Mouse (Mus musculus) neural tube, embryonic 12.5 days (tissue): ENCODE measurements around the gene Bid. TPM values are rescaled to one million over a fixed set of nuclear protein-coding genes. Genes with fewer than 3 reads are reported as not detected.
A peak's percentile ranks its signal among the peaks of the same experiment; 100 is the strongest.

ENCODE experiments used
- ATAC-seq: fragments of 200-750 bp; cut with Nextera tagmentation; 2 replicates; pipeline ENCODE4 v1.8.0; 2017; ENCODE audit warnings: low read depth, mild to moderate bottlenecking, moderate TSS enrichment, moderate library complexity; ENCODE audit not compliant: low FRiP score
- H3K27ac ChIP-seq: fragments of 300-500 bp; sonication (generic); 2 replicates; pipeline ENCODE4 v1.5.1; 2016
- H3K27me3 ChIP-seq: fragments of 300-500 bp; sonication (generic); replicated peaks from 2 replicates; pipeline ENCODE4 v1.6.1; 2016; ENCODE audit warnings: mild to moderate bottlenecking
- H3K36me3 ChIP-seq: fragments of 300-500 bp; sonication (generic); 2 replicates; pipeline ENCODE4 v1.6.1; 2016; ENCODE audit warnings: mild to moderate bottlenecking
- H3K4me1 ChIP-seq: fragments of 300-500 bp; sonication (generic); 2 replicates; pipeline ENCODE4 v1.6.1; 2016
- H3K4me2 ChIP-seq: fragments of 300-500 bp; sonication (generic); replicated peaks from 2 replicates; pipeline ENCODE4 v1.6.1; 2016; ENCODE audit warnings: mild to moderate bottlenecking
- H3K4me3 ChIP-seq: fragments of 300-500 bp; sonication (generic); 2 replicates; pipeline ENCODE4 v1.5.1; 2016
- H3K9ac ChIP-seq: fragments of 300-500 bp; sonication (generic); 2 replicates; pipeline ENCODE4 v1.6.1; 2016; ENCODE audit warnings: mild to moderate bottlenecking
- H3K9me3 ChIP-seq: fragments of 300-500 bp; sonication (generic); 2 replicates; pipeline ENCODE4 v1.6.1; 2016; ENCODE audit warnings: mild to moderate bottlenecking
- WGBS: fragments of 180-500 bp; shearing (Covaris S2); methylation state at CpG from one replicate; pipeline ENCODE4 v1.1.7; 2016; 5-methylcytosine and 5-hydroxymethylcytosine counted together
- polyA plus RNA-seq: library from polyadenylated mRNA; unstranded; fragments of >200 nt; fragmentation: Nextera tagmentation; extraction: Ambion mirVana; gene quantifications from 2 replicates; pipeline ENCODE4 v1.2.1, GENCODE M21; 2016

Gene Bid
- polyA plus RNA-seq: 20.0 and 21.0 TPM in 2 replicates

- peak within 1 kb of the TSS; percentile 57 for H3K9ac ChIP-seq
Measured at GRCm38 (mm10) chr6:120916074-120916971, at the start of gene Bid. Gene Bid, minus strand, starts transcription at chr6:120916853.

GRCm38 (mm10) chr6:120965814-120966213, 49.2 kb upstream of the Bid start:
- no peaks in the 10 kb centered on the region for H3K9me3 ChIP-seq
- H3K4me1 ChIP-seq: no peaks in the 10 kb centered on the region
- H3K4me3 ChIP-seq: no peak overlapping the region
- no peak for ATAC-seq
- H3K27me3 ChIP-seq: no peaks in the 10 kb centered on the region
- no peak overlapping the region for H3K27ac ChIP-seq
- no peak overlapping the region for H3K4me2 ChIP-seq
- H3K9ac ChIP-seq: no peak overlapping the region
- peaks cover 18% of the 10 kb centered on the region for H3K36me3 ChIP-seq
- 77% methylated on average over 13 of the region's 13 CpGs for WGBS

More at GRCm38 (mm10) chr6:120916074-120916971, at the start of gene Bid:
- WGBS: 1% methylated on average over 67 of the region's 67 CpGs
- H3K9me3 ChIP-seq: 0 out of 2 replicates have a peak, but pooled peaks cover 5% of the 10 kb centered on the region
- H3K27ac ChIP-seq: no peak within 1 kb of the TSS
- peak within 1 kb of the TSS; percentile 60 for H3K4me3 ChIP-seq
- H3K4me2 ChIP-seq: peak within 1 kb of the TSS; percentile 99
- peak; percentile 91 for ATAC-seq
- H3K27me3 ChIP-seq: no peaks in the 10 kb centered on the region; the same call in 1 of the 2 replicates
- H3K36me3 ChIP-seq: no peaks in the 10 kb centered on the region
- peaks cover 9% of the 10 kb centered on the region; the same call in 1 of the 2 replicates for H3K4me1 ChIP-seq

GRCm38 (mm10) chr6:120964179-120964578, 47.5 kb upstream of the Bid start:
- 92% methylated on average over 3 of the region's 3 CpGs for WGBS

GRCm38 (mm10) chr6:120960338-120961030, 43.8 kb upstream of the Bid start:
- H3K4me2 ChIP-seq: no peak overlapping the region
- no peaks in the 10 kb centered on the region for H3K27me3 ChIP-seq
- ATAC-seq: no peak
- no peak overlapping the region for H3K9ac ChIP-seq
- H3K36me3 ChIP-seq: peaks cover 43% of the 10 kb centered on the region
- no peak overlapping the region for H3K27ac ChIP-seq
- H3K4me3 ChIP-seq: no peak overlapping the region
- 90% methylated on average over 9 of the region's 9 CpGs for WGBS
- no peaks in the 10 kb centered on the region for H3K4me1 ChIP-seq
- H3K9me3 ChIP-seq: no peaks in the 10 kb centered on the region

More at GRCm38 (mm10) chr6:120964179-120964578, 47.5 kb upstream of the Bid start:
- H3K4me3 ChIP-seq: no peak overlapping the region
- ATAC-seq: no peak
- H3K4me1 ChIP-seq: no peaks in the 10 kb centered on the region
- no peaks in the 10 kb centered on the region for H3K27me3 ChIP-seq
- no peak overlapping the region for H3K27ac ChIP-seq
- no peak overlapping the region for H3K9ac ChIP-seq
- no peaks in the 10 kb centered on the region for H3K9me3 ChIP-seq
- H3K4me2 ChIP-seq: no peak overlapping the region
- H3K36me3 ChIP-seq: peaks cover 15% of the 10 kb centered on the region

- Histone ChIP-seq H3K9me3 (no peaks in the 10 kb centered on the region), H3K4me3 (no peak overlapping the region), H3K4me1 (no peaks in the 10 kb centered on the region), H3K36me3 (peaks cover 53% of the 10 kb centered on the region), H3K27ac (no peak overlapping the region), H3K9ac (no peak overlapping the region), H3K27me3 (no peaks in the 10 kb centered on the region), H3K4me2 (no peak overlapping the region)
- no peak for ATAC-seq
- 86% methylated on average over 4 of the region's 4 CpGs for WGBS
Measured at GRCm38 (mm10) chr6:120957331-120957730, 40.7 kb upstream of the Bid start.

- Histone ChIP-seq H3K4me1 (no peaks in the 10 kb centered on the region), H3K36me3 (peaks cover 58% of the 10 kb centered on the region), H3K27ac (no peak overlapping the region), H3K4me2 (no peak overlapping the region), H3K9ac (no peak overlapping the region), H3K9me3 (no peaks in the 10 kb centered on the region), H3K4me3 (no peak overlapping the region), H3K27me3 (no peaks in the 10 kb centered on the region)
- no peak for ATAC-seq
- 89% methylated on average over 11 of the region's 11 CpGs for WGBS
Measured at GRCm38 (mm10) chr6:120956259-120957161, 39.9 kb upstream of the Bid start.

- Histone ChIP-seq H3K9ac (no peak overlapping the region), H3K27ac (no peak overlapping the region), H3K4me3 (no peak overlapping the region), H3K4me1 (no peaks in the 10 kb centered on the region), H3K9me3 (no peaks in the 10 kb centered on the region), H3K27me3 (no peaks in the 10 kb centered on the region), H3K36me3 (peaks cover 64% of the 10 kb centered on the region), H3K4me2 (no peak overlapping the region)
- WGBS: 80% methylated on average over 3 of the region's 3 CpGs
- no peak for ATAC-seq
Measured at GRCm38 (mm10) chr6:120955215-120955614, 38.6 kb upstream of the Bid start.

- 90% methylated on average over 8 of the region's 8 CpGs for WGBS
- Histone ChIP-seq H3K27ac (no peak overlapping the region), H3K9ac (no peak overlapping the region), H3K4me1 (no peaks in the 10 kb centered on the region), H3K9me3 (no peaks in the 10 kb centered on the region), H3K27me3 (no peaks in the 10 kb centered on the region), H3K4me3 (no peak overlapping the region), H3K4me2 (no peak overlapping the region), H3K36me3 (peaks cover 64% of the 10 kb centered on the region)
- ATAC-seq: no peak
Measured at GRCm38 (mm10) chr6:120954241-120954640, 37.6 kb upstream of the Bid start.

- no peak overlapping the region for H3K9ac ChIP-seq
- H3K27me3 ChIP-seq: no peaks in the 10 kb centered on the region
- no peaks in the 10 kb centered on the region for H3K4me1 ChIP-seq
- no peaks in the 10 kb centered on the region for H3K9me3 ChIP-seq
- peaks cover 57% of the 10 kb centered on the region for H3K36me3 ChIP-seq
- WGBS: 88% methylated on average over 6 of the region's 6 CpGs
- ATAC-seq: no peak
- no peak overlapping the region for H3K27ac ChIP-seq
- H3K4me2 ChIP-seq: no peak overlapping the region
- H3K4me3 ChIP-seq: no peak overlapping the region
Measured at GRCm38 (mm10) chr6:120952475-120952874, 35.8 kb upstream of the Bid start.

GRCm38 (mm10) chr6:120951311-120951710, 34.7 kb upstream of the Bid start:
- Histone ChIP-seq H3K9me3 (no peaks in the 10 kb centered on the region), H3K27me3 (no peaks in the 10 kb centered on the region), H3K27ac (no peak overlapping the region), H3K4me2 (no peak overlapping the region), H3K4me1 (no peaks in the 10 kb centered on the region), H3K4me3 (no peak overlapping the region), H3K36me3 (peaks cover 52% of the 10 kb centered on the region), H3K9ac (no peak overlapping the region)
- no peak for ATAC-seq
- 88% methylated on average over 6 of the region's 6 CpGs for WGBS

- H3K4me1 ChIP-seq: no peaks in the 10 kb centered on the region
- H3K27ac ChIP-seq: no peak overlapping the region
- no peaks in the 10 kb centered on the region for H3K9me3 ChIP-seq
- no peak for ATAC-seq
- WGBS: 93% methylated on average over 9 of the region's 9 CpGs
- no peaks in the 10 kb centered on the region for H3K27me3 ChIP-seq
- peaks cover 25% of the 10 kb centered on the region for H3K36me3 ChIP-seq
- no peak overlapping the region for H3K4me3 ChIP-seq
- no peak overlapping the region for H3K9ac ChIP-seq
- no peak overlapping the region for H3K4me2 ChIP-seq
Measured at GRCm38 (mm10) chr6:120945510-120945909, 28.9 kb upstream of the Bid start.
